Mouse (Mus musculus): Measurements from ENCODE around the gene Alpk3.
A peak's percentile ranks its signal among the peaks of the same experiment; 100 is the strongest.
"Not testable (repeated sequence)": the region's sequence is repeated elsewhere in the genome, so short reads cannot be mapped to it uniquely, and the experiment has no call there.

Gene Alpk3

DNA sequence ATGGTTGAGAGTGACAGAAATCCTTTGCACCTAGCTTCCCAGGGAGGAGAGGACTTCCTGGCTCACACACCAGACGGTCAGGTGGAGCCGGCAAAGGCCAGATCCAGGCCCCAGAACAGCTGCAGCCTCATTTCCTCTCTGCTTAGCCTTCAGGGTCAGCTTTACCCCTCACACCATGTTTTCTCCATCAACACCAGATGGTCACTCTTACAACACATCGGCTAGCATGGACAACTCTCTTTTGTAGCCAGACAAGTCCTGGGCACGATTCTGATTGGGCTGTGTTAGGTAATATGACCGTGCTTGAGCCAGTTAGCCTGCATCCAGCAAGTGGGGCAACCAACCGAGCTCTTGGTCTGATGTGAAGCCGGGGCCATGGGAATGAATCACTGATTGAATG, 74.5 kb downstream of the Alpk3 start:
- DNase-seq (ENCODE audit: low spot score in 2 of 2) = no peak

DNA sequence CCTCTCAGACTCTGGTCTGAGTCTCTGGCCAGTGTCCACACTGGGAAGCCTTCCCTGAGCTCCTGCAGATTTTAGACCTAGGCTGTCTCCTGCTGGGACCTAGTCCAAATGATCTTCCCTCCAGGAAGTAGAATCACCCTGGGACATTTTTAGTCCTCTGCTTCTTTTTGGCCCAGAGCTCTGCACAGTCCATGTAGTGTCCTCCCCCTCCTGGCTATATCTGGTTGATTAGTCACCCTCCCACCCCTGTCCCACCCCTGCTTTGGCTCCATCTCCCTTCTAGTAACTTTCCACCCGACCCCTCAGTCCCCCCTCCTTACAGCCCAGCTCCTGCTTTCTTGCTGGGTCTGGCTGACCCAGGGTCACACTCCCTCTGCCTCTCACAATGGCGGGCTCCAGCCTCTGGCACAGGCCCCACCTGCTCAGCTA, 75.5 kb downstream of the Alpk3 start:
- DNase-seq (ENCODE audit: low spot score in 2 of 2) = no peak

DNA sequence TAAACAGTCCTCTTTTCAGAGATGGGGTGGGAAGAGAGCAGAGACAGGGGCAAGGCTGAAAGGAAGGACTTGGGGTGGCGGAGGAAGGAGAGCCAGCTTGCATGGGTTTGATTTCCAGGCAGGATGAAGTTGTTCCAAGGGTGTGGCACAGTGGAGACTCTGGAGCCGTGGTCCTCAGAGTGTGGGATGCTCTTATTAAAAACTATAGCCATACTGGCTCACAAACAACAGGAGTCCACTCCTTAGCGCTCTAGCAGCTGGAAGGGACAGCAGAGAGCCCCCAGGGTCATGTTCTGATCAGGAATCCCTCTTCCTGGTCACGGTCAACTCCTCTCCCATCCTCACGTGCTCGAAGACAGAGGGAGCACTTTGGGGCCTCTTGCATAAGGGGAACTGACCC, 76.0 kb downstream of the Alpk3 start:
- no peak for DNase-seq (ENCODE audit: low spot score in 2 of 2)

DNA sequence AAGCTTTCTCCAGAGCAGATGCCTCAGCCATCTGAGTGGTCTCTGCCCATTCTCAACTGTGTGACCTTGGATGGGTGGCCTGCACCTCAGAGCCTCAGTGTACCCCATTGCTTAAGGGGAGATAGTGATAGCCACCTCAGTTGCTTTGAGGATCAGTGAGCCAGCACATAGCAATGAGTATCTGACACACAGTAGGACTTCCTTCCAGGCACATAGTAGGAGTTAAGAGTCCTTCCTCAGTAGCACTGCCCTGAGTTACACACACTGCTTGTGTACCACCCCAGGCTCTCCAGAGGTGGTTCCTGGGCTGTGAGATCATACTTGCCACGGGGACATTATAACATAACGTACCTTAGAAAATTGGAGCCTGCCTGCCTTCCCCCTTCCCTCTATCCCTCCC, 76.5 kb downstream of the Alpk3 start:
- DNase-seq (ENCODE audit: low spot score in 2 of 2) = no peak

DNA sequence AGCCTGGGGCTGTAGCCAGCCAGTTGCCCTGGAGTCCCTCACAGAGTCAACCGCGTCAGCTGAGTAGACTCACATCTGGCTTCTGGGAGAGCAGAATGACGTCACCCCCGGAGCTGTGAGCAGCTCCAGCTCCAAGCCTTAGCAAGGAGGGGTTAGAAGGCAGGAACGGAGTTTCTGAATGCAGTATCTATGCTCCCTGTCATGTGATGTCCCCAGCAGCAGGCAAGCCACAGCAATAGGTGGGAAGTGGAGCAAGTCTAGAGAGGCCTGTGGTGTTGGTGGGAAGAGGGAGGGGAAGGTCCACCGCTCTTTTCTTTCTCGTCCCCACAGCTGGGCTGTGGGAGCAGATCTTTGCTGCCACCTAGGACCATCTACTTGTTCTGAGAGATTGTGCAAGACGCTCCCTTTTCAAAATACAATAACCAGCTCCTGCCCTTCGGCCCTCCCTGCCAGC, 77.2 kb downstream of the Alpk3 start:
- peak; percentile 62 to 72 for DNase-seq (ENCODE audit: low spot score in 2 of 2)

DNA sequence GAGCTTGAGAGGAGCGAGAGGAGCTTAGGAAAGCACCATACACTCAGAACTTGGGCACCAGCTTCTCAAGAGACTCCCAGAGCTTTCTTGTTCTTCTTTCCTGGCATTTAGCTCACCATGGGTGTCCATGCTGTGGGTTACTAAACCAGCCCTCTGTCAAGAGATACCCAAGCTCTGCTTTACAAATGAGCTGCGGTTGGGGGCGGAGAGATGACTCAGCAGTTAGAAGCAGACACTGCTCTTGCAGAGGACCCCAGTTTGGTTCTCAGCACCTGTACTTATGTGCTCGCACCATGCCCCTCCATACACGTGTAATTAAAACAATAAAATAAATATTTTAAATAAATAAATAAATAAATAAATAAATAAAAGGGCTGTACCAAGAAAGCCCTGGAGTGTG, 79.9 kb downstream of the Alpk3 start:
- DNase-seq (ENCODE audit: low spot score in 2 of 2) = no peak

DNA sequence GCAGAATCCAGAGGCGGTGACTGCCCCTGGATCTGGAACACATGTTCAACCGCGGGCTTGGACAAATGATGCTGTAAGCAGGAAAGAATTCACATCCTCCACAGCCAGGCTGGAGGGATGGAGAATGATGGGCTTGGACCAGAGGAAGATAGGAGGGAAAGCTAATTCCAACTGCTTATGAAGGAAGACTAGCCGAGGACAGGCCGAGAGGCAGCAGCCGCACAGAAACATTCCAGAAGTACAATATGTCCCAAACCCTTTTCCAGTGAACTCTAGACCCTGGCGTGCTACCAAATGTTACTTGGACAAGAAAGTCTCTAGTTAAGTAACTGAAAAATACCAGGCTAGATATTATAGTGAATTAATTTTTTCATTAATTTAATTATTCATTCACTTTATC, 81.7 kb downstream of the Alpk3 start:
- DNase-seq (ENCODE audit: low spot score in 2 of 2) = no peak

DNA sequence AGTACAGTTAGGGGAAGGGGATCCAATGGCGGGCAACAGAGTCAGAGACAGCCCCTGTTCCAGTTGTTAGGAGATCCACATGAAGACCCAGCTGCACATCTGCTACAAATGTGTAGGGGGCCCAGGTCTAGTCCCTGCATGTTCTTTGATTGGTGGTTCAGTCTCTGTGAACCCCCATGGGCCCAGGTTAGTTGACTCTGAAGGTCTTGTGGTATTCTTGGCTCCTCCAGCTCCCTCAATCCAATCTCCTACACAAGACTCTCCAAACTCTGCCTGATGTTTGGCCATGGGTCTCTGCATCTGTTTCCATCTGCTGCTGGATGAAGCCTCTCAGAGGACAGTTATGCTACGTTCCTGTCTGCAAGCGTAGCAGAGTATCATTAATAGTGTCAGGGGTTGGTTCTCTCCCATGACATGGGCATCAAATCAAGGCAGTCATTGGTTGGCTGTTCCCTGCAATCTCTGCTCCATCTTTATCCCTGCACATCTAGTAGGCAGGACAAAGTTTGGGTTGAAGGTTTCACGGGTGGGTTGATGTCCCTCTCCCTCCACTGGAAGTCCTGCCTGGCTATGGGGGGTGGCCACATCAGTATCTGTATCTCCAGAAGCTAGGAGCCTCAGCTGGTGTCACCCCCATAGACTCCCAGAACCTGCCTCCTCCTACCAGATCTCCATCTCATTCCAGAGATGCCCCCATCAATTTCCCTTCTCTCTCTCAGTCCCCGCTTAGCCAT, 82.4 kb downstream of the Alpk3 start:
- DNase-seq (ENCODE audit: low spot score in 2 of 2) = no peak

DNA sequence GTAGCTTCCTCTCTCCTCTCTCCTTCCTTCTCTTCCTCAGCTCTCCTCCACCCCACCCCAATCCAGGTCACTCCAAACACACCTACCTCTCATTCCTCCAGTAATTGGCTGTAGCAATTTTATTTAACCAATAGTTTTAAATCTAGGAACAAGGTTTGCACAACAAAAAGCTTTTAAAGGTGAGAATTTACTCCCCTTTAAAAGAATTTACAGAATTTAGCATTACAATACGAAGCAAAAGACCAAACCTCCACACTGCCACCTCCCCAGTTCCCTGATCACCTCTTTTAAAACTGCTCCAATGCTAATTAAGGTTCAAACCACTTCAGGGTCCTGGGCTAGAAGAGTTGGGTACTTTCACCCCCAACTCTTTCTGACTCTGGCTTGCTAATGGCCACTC, 84.1 kb downstream of the Alpk3 start:
- no peak for DNase-seq (ENCODE audit: low spot score in 2 of 2)

DNA sequence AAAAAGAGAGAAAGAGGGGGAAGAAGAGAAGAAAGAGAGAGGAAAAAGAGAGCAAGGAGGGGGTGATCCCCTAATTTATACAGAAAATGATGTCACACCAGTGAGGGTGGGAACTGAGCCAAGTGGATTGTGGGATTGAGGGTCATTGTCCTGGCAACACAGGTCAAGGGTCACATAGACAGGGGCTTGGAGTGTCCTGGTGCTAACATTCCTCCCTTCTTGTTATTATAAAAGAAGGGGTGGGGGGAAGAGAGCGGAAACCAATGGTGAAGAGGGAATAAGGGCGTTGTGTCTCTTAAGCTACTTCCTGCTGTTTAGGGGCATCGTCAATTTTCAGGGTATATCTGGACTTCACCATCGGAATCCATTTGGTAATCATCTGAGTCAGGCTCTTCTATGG, 85.7 kb downstream of the Alpk3 start:
- not testable (repeated sequence) for DNase-seq (ENCODE audit: low spot score in 2 of 2)

DNA sequence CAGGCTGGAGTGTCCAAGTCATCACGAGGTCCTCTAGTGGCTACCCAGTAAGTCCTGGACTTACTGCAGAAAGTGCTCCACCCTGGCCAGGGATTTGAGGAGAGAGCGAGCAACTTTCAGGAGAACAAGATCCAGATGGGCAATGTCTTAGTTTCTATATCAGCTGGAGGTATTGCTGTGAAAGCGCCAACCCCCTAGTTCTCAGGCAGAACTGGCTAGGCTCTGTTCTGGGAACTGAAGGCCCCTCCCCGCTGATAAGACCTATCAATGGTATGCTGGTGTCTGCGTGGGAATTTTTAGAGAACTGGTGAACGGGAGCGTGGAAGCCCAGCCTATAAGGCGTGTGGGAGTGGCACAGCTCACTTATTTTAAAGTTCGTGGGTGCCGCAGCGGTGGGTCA, 92.4 kb downstream of the Alpk3 start:
- DNase-seq (ENCODE audit: low spot score in 2 of 2) = no peak

DNA sequence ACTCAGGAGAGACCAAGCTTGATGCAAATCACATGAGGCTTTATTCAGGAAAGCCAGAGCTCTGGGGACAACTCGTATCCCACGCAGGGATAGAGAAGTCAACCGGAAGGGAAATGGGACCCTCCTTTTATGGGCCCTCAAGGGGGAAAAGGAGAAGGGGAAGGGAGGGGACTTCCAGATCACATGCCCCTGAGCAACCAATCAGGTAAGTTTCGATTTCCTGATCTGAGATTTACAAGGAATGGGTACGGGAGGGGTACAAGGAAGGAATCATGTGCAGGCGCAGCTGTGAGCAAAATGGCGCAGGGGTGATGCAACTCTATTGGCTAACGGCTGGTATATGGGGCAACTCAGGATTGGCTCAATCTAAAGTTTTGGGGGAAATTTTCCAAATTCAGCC, 93.8 kb downstream of the Alpk3 start:
- no peak for DNase-seq (ENCODE audit: low spot score in 2 of 2)

DNA sequence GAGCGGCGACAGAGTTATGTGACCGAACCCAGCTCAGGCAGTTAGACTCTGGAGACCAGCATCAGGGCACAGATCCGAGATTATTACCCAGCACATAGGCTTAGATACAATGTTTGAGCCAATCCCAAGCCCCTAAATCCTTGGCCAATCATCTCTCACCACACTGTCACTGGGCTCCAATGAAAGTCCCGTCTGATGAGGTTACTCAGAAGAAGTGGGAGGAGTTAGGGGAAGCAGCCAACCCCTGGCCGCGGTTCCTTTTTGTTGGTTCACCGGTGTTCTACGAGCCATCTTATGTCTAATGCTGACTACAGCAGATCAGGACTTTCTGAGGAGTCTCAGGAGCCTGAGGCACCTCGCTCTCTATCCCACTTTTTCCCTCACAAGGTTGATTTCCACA, 94.9 kb downstream of the Alpk3 start:
- no peak for DNase-seq (ENCODE audit: low spot score in 2 of 2)

DNA sequence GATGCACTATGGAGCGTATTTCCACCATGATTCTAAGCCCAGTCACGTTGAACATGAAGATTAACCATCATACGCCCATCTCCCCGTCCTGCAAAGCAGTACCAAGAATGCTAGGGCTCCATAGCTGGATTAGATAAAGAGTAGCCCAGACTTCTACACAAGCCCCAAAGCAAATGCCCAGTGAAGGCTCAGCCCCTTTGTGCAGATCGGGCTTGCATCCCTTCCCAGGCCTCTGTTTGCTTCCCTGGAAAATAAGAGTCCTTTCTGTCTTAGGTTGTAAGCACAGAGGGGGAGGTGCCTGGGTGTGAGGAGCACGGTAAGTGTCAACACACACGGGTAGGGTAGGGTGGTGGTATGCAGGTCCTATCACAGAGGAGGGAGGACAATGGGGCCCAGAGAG, 95.4 kb downstream of the Alpk3 start:
- no peak for DNase-seq (ENCODE audit: low spot score in 2 of 2)

DNA sequence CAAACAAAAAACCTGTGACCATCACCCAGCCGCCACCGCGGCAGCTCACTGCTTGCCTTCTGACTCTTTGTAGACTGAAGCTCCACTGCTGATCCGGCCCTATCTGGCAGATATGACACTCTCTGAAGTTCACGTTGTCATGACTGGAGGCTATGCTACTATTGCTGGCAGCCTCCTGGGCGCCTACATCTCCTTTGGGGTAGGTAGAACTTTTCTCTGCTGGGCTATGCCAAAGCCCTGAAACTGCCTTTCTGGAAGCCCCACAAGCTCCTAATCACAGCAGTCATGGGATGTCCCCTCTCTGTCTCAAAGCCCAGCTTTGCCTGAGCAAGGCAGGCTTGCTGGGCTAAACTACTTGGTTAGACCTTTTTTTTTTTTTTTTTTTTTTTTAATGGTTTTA, 95.9 kb downstream of the Alpk3 start:
- no peak for DNase-seq (ENCODE audit: low spot score in 2 of 2)

DNA sequence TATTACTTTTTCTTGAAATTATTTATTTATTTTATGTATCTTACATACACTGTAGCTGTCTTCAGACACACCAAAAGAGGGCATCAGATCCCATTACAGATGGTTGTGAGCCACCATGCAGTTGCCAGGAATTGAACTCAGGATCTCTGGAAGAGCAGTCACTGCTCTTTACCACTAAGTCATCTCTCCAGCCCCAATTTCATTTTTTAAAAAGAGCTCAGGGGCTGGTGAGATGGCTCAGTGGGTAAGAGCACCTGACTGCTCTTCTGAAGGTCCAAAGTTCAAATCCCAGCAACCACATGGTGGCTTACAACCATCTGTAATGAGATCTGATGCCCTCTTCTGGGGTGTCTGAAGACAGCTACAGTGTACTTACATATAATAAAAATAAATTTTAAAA, 96.8 kb downstream of the Alpk3 start:
- not testable (repeated sequence) for DNase-seq (ENCODE audit: low spot score in 2 of 2)

DNA sequence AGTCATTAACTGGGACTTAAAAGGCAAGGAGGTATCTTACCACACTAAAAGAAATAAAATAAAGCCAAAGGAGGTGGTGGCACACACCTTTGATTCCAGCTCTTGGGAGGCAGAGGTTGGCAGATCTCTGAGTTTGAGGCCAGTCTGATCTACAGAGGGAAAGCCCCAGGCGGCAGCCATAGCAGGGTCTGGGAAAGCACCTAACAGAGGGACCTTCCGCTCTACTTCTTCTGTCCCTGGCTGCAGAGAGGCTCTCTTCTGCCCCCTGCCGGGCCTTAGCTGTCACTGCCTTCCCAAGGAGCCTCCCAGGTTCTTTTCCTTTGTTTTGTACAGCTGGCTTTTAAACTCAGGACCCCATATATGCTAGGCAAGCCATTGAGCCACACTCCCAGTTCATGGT, 97.6 kb downstream of the Alpk3 start:
- DNase-seq (ENCODE audit: low spot score in 2 of 2) = peak in 1 of 2 experiments; percentile 44
